Mouse (Mus musculus) gastrocnemius, postnatal 10 days (tissue): ENCODE measurements at regions not wholly inside any gene's neighbourhood (a gene's known extent, or its start where the extent isn't known, plus 50 kb on each side); places are given as distances from the start of the nearest gene placed in this dataset.
A peak's percentile ranks its signal among the peaks of the same experiment; 100 is the strongest.

ENCODE experiments used
- DNase-seq: peaks from one replicate; pipeline ENCODE4 v3.0.0; 2021; ENCODE audit warnings: mixed read lengths

DNA sequence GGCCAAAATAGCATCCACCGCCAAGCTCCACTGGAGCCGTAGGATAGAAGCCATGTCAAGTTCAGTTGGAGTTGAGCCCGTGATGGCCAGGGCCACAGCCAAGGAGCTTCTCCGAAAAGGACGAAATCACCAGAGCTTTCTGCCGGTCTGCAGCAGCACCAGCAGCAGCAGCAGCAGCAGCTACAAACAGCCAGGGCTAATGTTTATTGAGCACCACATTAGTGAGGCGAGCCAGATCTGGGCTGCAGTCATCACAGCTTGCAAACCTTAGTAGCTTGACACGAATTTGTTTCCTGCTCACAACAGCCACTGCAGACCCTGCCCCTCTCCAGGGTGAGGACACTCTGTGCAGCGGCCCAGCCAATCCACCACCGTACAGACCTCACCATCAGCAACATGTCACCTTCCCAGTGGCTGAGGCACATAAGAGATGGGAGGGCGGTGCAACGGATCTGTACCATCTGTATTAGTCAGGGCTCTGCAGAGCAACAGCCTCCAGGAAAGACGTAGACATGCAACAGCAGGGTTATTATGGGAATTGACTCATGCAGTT lies 222.5 kb upstream of the Zmiz1 start:
- peak; percentile 44 for DNase-seq

DNA sequence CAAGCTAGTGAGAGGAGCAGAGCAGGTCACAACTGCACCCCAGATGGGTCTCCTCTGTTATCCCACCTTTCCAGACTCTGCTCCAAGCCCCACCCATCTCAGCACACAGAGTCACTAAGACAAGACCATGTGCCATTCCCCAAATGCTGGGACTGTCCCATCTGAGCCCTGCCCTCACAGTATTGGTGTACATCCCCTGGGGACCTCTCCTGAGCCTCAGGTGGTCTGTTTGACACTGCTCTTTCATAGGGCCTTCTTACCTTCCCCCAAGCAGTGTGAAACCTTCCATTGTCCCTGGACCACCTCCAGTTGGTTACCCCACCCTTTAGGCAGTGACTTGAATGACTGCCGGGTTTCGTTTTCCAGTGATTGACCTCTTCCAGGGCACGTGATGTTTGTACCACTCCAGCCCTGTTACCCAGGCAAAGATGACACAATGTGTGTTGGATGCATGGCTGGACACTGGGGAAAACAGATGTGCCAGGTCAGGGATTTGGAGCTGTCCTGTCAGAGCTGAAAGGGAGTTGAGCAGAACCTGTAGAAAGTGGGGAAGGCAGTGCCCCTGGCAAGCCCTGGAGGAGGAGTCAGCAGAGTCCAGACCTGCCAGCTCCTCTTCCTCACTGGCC lies 219.5 kb upstream of the Zmiz1 start:
- DNase-seq = no peak

DNA sequence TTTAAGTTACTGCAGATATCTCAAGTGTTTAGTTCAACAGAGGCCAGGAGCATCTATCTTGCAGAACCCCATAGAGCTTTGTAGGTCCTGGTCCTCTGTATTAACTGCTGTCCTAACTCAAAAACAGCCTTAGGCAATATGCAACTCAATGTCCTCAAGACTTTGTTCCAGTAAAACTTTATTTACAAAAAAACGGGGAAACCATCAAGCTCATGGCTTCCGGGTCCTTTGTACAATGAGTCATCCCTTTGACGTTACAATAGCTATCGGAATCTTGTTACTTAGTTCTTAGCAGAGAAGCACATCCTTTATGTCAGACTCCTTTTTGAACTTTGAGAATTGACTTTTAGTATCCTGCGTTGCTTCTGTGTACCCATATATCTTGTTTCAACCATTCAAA lies 216.2 kb upstream of the Zmiz1 start:
- DNase-seq = no peak

DNA sequence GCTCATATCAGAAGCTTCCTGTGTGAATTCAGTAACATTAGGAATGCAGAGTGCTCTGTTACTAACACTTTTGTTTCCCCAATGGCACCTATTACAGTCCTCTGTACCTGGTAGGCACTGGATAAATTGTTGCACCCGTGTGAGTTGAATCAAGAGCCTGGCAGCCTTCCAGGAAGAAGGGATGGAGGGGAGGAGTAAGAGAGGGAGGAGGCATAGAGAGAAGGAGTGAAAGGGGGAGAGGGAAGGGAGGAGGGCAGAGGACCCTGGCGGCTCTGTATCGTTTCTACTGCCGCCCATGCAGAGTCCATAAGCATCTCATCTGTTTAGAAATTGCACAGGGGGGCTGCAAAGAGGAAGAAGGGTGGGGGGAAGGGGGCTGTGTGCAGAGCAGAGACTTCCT lies 215.7 kb upstream of the Zmiz1 start:
- no peak for DNase-seq

DNA sequence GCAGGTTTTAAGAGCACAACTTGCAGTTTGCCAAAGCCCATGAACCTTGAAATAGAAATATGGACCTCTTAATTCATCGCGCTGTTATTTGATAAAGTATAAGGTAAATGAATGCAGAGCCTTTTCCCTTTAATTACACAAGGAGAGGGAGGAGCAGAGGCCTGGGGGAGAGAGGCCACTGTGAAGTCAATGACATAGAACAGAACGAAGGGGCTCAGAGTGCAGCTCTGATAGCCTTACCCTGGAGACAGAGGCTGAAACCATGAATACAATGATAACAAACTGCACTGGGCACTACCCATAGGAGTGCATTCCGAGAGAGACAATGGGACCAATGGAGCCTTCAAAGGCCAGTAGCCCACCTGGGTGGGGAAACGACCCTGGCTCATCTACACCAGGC lies 215.3 kb upstream of the Zmiz1 start:
- no peak for DNase-seq

DNA sequence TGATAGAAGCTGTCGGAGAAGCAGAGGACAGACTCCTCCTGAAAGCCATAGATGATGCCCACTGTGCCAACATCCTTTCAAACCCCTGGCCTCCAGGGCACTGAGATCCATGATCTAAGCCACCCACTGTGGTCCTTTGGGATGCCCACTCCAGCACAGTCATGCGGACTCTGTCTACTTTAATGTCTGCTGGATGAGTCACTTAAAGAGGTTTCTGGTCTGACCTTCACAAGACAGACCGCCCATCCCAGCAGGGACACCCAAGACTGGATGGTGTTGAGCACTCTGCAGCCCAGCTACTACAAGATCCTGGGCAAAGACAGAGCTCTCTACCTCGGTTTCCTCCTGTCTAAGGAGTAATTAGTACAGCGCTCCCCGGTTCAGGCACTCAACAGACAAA lies 214.1 kb upstream of the Zmiz1 start:
- no peak for DNase-seq

DNA sequence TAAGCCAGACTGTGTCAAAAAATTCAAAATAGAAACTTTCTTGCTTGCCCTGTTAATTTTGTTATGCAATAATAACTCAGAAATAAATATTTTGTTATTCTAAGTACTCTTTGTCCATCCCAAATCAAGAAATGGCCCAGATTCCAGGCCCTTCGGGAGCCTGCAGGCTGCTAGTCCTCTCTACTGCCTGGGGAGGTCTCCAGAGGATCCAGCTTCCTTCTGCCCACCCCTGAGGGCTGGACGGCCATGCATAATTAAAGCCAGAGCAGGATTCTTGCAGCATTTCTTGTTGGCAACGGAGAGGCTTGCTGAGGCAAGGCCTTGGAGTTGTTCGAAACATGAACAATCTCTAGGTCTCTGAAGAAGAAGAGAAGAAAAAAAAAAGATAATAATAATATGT lies 213.3 kb upstream of the Zmiz1 start:
- no peak for DNase-seq

DNA sequence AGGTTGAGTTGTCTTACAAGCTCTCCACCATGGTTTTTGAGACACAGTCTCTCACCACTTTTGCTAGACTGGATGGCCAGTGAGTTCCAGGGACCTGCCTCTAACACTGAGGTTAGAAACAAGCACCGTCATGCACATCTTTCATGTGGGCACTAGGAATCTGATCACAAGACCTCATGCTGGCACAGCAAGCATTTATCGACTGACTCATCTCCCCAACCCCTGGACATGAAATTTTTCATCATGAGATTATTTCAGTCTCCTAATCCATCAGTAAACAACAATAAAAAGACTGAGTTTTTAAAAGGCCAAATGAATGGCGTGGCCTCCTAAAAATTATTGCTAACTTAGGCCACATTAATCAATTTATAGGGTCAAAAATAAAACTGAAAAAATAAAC lies 210.0 kb upstream of the Zmiz1 start:
- no peak for DNase-seq

DNA sequence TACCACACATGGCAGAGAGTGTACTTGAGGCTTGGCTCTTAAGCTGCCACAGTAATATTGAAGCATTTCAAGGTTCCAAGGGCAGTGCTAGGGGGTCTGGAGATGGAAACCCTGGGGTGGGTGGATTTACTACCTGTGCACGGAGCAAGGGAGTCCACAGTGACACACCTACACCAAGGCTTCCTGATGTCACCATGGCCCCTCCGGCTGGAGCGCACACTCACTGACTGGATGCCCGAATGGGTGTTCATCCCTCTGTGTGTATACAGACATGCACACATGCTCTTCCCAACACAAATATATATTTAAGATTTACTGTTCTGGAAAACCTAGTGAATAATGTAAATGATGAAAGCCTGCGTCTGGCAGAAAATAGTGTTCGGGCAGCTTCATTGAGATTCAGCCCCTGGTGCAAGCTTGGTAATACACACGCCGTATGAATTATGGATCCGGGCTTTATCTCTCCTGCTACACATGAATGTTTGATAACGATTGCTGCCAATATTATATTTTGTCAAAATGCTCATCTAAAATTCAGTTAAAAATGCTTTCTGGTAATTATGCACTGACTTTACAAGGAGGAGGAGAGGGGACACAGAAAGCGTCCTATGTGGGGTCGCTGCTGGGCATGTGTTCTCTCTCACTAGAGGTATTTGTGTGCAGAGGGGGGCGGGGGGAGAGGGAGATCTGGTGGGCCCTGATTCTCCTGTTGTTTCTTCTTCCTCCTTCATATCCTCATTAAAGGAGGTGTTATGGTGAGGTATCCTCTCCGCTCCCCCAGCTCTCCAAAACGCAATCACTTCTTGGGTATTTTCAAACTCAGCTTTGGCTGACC lies 205.8 kb upstream of the Zmiz1 start:
- no peak for DNase-seq

DNA sequence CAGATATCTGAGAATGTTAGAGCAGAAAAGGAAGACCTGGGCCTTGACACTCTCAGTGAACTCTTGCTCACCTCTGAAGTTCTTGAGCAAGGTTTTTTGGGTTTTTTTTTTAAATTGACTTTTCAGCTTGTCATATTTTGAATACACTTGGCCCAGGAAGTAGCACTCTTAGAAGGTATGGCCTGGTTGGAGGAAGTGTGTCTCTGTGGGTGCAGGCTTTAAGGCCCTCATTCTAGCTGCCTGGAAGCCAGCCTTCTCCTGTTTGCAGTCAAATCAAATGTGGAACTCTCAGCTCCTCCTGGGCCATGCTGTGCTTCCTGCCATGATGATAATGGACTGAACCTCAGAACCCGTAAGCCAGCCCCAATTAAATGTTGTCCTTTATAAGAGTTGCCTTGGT lies 195.9 kb upstream of the Zmiz1 start:
- DNase-seq = no peak

DNA sequence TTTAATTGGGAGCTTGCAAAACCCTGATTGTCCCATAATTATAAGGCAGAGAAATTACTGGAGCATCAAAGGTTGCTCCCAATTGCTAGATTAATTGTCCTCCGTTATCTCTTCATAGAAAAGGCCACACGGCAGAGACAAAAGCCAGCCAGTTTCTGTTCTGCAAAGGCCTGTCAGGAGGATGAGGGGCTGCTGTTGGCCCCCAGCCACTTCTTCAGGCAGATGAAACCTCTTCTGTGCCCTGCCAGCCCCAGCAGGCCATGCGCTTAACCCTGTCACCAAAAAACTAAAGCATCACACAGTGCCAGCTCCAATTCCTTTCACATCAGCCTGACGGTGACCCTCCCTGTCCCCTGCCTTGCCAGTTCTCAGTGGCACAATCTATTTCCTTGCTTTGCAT lies 192.1 kb upstream of the Zmiz1 start:
- DNase-seq = no peak

DNA sequence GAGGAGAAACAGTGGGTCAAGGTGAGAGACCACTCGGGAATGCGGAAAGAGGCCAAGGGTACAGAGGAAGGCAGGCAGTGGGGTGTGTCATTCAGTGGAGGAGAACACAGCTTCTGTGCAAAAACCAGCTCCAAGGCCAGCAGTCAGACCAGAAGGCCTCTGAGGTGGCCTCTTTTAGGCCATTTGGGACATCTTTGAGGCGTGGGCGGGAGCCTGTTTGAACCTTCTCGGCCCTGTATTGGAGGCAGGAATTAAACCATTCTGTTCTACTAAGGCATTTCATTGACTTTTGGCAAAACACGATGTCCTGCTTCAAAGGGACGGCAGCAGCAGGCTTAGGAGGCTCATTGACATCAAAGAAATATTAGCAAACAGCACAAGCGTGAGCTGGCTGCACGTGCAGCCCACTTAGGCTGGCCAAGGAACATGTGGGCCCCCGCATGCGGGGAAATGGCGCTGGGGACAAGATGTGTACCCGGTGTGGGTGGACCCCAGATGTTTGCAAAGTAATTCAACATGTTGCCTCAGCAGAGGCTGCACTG lies 190.8 kb upstream of the Zmiz1 start:
- DNase-seq = no peak

DNA sequence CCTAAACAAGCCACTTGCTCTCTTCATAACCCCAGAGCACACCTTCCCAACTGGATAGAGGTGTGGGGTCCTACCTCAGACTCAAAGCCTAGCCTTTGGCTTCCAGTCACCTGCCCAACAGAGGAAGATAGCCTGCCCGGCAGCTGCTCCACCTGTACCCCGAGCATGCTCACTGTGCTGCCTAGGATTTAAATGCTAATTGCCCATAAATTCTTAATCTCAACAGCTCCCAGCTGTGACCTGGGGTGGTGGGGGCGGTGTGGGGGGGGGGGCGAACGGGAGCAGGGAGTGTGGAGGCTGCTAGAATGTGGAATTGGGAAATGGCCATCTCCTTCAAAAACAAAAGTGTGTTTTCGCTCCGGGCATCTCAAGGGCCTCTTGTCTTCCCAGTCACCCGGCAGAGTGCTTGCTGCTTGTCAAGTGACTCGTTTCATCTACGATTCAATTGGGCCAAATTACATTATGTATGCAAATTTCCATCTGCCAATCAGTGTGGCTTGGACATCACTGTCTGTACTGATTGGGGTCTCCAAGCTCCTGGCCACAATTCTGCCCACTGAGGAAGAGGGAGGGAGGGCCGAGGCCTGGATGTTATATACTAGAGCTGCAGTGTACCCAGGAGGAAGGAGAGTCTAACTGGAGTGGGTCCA lies 188.6 kb upstream of the Zmiz1 start:
- DNase-seq = no peak

DNA sequence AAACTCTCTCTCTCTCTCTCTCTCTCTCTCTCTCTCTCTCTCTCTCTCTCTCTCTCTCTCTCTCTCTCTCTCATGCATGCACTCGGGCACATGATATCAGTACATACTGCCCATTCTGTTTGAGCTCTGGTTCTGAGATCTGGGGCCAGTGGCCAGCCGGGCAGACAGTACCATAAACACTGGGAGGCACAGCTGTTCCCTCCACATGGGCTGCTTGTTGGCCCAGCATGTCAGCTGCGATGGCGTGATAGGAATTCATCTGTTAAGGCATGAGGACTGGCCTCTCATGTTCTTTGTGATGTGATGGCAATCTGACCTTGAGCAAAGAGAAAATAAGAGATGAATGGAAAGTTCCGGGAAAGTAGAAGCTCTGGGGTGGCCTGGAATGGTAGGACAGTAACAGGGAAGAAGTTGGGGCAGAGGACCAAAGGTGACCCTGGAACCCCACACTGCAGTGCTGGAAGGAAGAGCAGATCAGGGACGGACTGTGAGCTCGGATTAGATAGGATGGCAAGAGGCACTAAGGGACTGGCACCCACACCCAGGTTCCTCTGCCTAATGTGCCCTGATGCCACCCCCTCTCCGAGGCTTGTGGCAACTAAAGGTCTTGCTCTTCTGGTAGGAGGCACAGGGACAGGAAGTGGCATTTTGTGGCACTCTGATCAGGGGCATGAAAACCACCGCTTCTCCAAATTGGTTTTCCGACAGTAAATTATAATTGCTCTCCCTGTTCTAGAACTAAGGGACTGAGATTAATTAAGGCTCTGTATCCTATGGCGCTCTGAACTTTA lies 186.4 kb upstream of the Zmiz1 start:
- no peak for DNase-seq

DNA sequence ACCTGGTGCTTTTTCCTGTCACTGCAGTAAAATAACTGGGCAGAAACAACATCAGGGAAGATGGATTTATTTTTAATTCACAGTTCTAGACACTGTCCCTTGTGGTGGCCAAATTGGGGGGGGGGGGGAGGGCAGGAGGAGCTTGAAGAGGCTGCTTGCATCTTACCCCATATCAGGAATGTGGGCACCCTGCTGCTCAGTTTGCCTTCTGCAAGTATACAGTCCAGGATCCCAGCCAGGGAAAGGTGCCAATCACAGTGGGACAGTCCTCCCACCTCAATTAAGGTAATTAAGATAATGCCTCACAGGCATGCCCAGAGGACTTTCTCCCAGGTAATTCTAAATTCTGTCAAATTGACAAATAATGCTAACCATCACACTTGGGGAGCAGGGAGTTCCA lies 179.2 kb upstream of the Zmiz1 start:
- DNase-seq = no peak

DNA sequence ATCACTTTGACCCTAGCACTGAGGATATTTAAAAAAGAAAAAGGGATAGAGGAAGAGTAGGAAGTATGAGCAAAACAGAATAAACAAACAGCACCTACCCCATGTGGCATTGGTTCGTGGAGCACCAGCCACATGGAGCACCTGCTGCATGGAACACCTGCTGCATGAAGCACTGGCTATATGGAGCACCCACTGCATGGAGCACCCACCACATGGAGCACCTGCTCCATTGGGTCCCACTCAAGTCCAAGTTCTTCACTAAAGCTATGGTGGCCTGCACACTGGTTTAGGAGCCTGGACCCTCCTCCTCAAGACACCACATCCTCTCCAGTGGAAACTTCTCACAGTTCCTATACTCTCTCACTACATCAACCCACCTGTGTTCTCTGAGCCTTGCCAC lies 166.4 kb upstream of the Zmiz1 start:
- no peak for DNase-seq

DNA sequence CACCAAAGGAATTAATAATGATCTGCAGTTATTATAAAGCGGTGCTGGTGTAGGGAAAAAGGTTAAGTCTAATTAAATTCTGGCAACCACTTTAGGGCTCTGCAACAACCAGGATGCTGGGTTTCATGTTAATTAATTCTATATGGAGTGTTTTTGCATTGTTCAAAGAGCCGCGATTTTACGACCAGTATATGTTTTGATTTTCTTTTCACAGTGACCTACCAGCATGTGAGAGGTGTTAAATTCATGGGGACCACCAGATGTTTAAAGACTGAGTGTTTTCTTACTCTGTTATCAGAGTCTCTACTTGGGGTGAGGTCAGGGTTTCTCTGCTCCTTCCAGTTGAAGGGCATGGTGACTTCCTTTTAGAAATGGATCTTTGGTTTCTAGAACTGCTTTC lies 164.8 kb upstream of the Zmiz1 start:
- DNase-seq = peak; percentile 0

DNA sequence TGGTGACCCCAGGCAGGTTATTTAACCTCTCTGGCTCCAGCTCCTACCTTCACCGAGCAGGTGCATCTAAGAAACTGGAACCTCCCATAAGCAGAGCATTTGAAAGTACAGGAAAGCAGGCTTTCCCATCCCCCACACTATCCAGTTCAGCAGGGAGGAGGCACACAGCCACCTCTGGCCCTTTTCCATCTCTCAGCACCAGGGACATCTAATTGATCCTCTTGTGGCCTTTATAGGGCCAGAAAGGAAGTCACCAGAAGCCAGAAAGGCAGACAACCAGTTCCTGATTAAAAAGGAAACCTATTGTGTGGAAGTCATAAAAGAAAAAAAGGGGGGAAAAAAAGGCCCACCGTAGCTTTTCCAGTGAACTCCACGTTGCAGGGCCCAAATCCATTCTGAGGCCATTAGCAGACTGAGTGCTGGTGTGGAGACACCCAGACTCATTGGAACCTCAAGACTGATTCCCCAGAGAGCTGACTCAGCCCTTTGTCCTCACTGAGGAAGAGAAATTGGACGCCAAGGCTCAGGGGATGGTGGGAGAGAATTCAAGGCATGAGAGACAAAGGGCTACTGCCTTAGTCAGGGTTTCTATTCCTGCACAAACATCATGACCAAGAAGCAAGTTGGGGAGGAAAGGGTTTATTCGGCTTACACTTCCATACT lies 163.2 kb upstream of the Zmiz1 start:
- DNase-seq = no peak

DNA sequence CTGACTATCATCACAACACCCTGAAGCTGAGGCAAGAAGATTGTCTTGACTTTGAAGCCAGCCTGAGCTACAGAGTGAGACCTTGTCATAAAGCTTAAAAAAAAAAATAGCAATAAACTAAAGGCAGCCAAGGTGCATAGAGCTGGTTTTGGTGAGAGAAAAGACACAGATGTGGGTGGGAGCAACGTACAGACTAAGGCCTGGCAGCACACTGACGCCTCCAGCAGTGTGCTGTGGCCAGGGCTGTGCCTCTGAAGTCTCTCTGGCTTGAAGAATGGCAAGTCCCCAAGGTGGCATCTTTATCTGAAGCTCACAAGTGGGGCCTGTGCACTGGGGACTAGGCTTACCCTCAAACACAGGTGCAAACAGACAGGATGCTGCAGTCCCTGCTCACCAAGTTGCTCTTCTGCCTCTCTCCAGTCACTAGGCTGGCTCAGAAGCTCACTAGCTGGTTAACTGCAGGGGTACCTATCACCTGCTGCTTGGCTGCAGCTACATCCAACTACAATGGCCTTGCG lies 159.3 kb upstream of the Zmiz1 start:
- DNase-seq = no peak

DNA sequence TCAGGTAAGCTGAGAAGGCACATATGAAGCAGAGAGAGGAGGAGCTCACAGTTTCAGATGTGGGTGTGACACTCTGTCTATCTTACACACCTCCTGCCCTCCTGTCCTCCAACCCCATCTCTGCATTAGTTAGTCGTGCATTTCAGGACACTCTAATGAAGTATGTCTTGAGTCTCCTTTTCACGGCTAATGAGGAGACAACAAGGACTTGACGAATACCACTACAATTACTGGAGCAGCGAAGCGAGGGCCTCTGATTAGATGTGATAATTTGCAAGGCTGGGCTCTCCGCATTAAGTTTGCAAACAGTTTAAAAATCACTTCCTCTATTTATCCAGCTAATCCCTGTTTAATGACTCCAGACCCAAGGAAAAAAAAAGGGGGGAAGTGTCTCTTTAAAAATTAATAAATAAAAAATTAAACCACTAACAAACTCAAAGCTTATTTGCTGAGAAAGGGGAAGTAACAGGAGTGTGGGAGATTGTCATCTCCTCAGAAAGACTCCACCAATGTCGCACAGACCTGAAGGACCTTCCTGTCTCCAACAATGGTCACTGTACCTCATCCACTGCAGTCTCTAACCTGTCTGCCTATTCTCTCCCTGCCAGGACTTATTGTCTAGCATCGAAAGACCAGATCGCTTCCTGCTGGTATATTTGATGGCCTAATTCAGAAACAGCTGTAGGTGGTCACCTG lies 157.5 kb upstream of the Zmiz1 start:
- DNase-seq = no peak

DNA sequence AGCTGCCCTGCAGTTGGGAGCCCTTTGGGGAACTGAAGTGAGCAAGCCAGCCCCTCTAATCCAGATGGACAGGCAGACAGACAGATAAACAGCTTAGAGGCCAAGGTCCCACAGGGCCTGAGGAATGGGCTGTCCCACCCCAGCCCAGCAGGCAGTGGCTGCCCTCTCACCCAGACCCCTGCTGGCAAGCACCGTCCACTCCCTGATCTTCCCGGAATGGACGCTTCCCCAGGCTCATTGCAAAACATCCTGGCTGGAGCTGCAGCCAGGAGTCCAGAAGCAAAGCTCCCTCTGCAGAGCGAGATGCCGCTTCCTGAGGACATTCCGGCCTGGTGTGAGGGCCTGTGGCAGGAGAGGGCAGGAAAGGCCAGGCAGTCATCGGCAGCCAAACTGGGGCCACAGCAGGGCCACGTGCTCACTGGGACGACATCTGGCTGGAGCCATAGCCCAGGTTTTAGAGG lies 154.6 kb upstream of the Zmiz1 start:
- DNase-seq = peak; percentile 54
